Mouse (Mus musculus) intestine, postnatal 0 days (tissue): ENCODE results near the gene Rapgef4. TPM values are rescaled to one million over a fixed set of nuclear protein-coding genes. Genes with fewer than 3 reads are reported as not detected.

Experiments
- ATAC-seq: fragments of 200-750 bp; cut with Nextera tagmentation; 2 replicates; pipeline ENCODE4 v1.8.0; 2017; ENCODE audit warnings: mild to moderate bottlenecking, moderate TSS enrichment, moderate library complexity
- H3K27ac ChIP-seq: fragments of 300-500 bp; sonication (generic); 2 replicates; pipeline ENCODE4 v1.5.1; 2014; ENCODE audit warnings: mild to moderate bottlenecking, low read depth, low read length, moderate library complexity
- H3K27me3 ChIP-seq: fragments of 300-500 bp; sonication (generic); replicated peaks from 2 replicates; pipeline ENCODE4 v1.6.1; 2014; ENCODE audit warnings: low read length, mixed read lengths; ENCODE audit not compliant: control insufficient read depth, insufficient read depth
- H3K36me3 ChIP-seq: fragments of 300-500 bp; sonication (generic); 2 replicates; pipeline ENCODE4 v1.6.1; 2014; ENCODE audit warnings: mild to moderate bottlenecking, moderate library complexity; ENCODE audit not compliant: control insufficient read depth, insufficient read depth
- H3K4me1 ChIP-seq: fragments of 300-500 bp; sonication (generic); replicated peaks from 2 replicates; pipeline ENCODE4 v1.6.1; 2014; ENCODE audit warnings: antibody characterized with exemption, low read length, mixed read lengths; ENCODE audit not compliant: control insufficient read depth, insufficient read depth
- H3K4me2 ChIP-seq: fragments of 300-500 bp; sonication (generic); replicated peaks from 2 replicates; pipeline ENCODE4 v1.6.1; 2014; ENCODE audit warnings: low read depth, mild to moderate bottlenecking, moderate library complexity
- H3K4me3 ChIP-seq: fragments of 300-500 bp; sonication (generic); 2 replicates; pipeline ENCODE4 v1.5.1; 2014; ENCODE audit warnings: low read depth, low read length
- H3K9ac ChIP-seq: fragments of 300-500 bp; sonication (generic); 2 replicates; pipeline ENCODE4 v1.6.1; 2014; ENCODE audit warnings: mild to moderate bottlenecking, low read depth, low read length
- H3K9me3 ChIP-seq: fragments of 300-500 bp; sonication (generic); 2 replicates; pipeline ENCODE4 v1.6.1; 2016; ENCODE audit warnings: mixed run types; ENCODE audit not compliant: control insufficient read depth
- CTCF ChIP-seq: sonication (generic); IDR thresholded peaks from 2 replicates; pipeline ENCODE4 v1.5.1; 2016; ENCODE audit warnings: low read depth, mild to moderate bottlenecking, control low read depth, antibody characterized with exemption, moderate library complexity
- WGBS: fragments of 180-500 bp; shearing (Covaris S2); extraction: QIAGEN DNeasy Blood & Tissue Kit; methylation state at CpG from one replicate; pipeline ENCODE4 v1.1.7; 2014; 5-methylcytosine and 5-hydroxymethylcytosine counted together
- polyA plus RNA-seq: library from polyadenylated mRNA; unstranded; fragments of >200 nt; fragmentation: Nextera tagmentation; extraction: Ambion mirVana; gene quantifications from 2 replicates; pipeline ENCODE4 v1.2.1, GENCODE M21; 2015

Rapgef4 gene
- polyA plus RNA-seq, 1 experiment from 2014 or later: 2.7 TPM

GRCm38 (mm10) chr2:71992129-71992528 is 11.1 kb downstream of the Rapgef4 start:
- H3K36me3 ChIP-seq: no peaks in the 10 kb centered on the region
- no peak for ATAC-seq
- no peaks in the 10 kb centered on the region for H3K9me3 ChIP-seq
- 0 out of 2 replicates have a peak, but pooled peaks cover 2% of the 10 kb centered on the region for H3K4me1 ChIP-seq
- H3K9ac ChIP-seq: no peak overlapping the region
- 95% methylated on average over 3 of the region's 3 CpGs for WGBS
- no peaks in the 10 kb centered on the region for H3K27me3 ChIP-seq
- no peak overlapping the region for H3K27ac ChIP-seq
- no peak overlapping the region for H3K4me2 ChIP-seq
- no peak overlapping the region for H3K4me3 ChIP-seq
- no peak for TF ChIP-seq CTCF

GRCm38 (mm10) chr2:71993729-71994423 is 12.8 kb downstream of the Rapgef4 start:
- Histone ChIP-seq H3K4me3 (no peak overlapping the region), H3K4me1 (no peaks in the 10 kb centered on the region), H3K9me3 (no peaks in the 10 kb centered on the region), H3K27me3 (no peaks in the 10 kb centered on the region), H3K9ac (no peak overlapping the region), H3K4me2 (no peak overlapping the region), H3K27ac (no peak overlapping the region), H3K36me3 (no peaks in the 10 kb centered on the region)
- ATAC-seq: no peak
- no peak for TF ChIP-seq CTCF
- 93% methylated on average over 5 of the region's 5 CpGs for WGBS

- H3K36me3 ChIP-seq: no peaks in the 10 kb centered on the region
- no peaks in the 10 kb centered on the region for H3K9me3 ChIP-seq
- TF ChIP-seq CTCF: no peak
- no peak for ATAC-seq
- H3K4me2 ChIP-seq: no peak overlapping the region
- H3K27me3 ChIP-seq: no peaks in the 10 kb centered on the region
- no peak overlapping the region for H3K4me3 ChIP-seq
- no peak overlapping the region for H3K9ac ChIP-seq
- 91% methylated on average over 2 of the region's 2 CpGs for WGBS
- no peaks in the 10 kb centered on the region for H3K4me1 ChIP-seq
- no peak overlapping the region for H3K27ac ChIP-seq
Measured at GRCm38 (mm10) chr2:71998531-71998930, 17.5 kb downstream of the Rapgef4 start.

DNA sequence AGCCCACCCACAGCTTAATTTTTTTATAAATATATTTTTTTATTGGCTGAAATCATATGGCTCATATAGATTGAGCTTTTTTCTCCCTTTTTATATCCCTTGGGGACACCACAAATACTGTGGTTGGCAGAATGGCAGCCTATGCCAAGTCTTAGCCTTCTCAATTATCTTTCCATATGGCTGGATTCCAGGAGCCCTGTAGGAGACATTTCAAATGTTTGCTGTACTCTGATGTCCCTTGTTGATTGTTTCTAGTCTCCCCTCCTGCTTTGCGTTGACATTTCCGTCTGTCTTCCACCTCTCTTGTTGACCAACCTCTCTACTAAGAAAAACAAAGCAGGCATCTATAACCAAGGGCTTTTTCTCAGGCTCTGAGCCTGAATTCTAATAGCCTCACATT is 19.1 kb downstream of the Rapgef4 start:
- no peaks in the 10 kb centered on the region for H3K27me3 ChIP-seq
- H3K4me3 ChIP-seq: no peak overlapping the region
- H3K4me1 ChIP-seq: no peaks in the 10 kb centered on the region
- TF ChIP-seq CTCF: no peak
- no peaks in the 10 kb centered on the region for H3K36me3 ChIP-seq
- H3K9me3 ChIP-seq: no peaks in the 10 kb centered on the region
- no peak overlapping the region for H3K4me2 ChIP-seq
- WGBS: 66% methylated on average over 2 of the region's 2 CpGs
- ATAC-seq: no peak
- no peak overlapping the region for H3K9ac ChIP-seq
- H3K27ac ChIP-seq: no peak overlapping the region

DNA sequence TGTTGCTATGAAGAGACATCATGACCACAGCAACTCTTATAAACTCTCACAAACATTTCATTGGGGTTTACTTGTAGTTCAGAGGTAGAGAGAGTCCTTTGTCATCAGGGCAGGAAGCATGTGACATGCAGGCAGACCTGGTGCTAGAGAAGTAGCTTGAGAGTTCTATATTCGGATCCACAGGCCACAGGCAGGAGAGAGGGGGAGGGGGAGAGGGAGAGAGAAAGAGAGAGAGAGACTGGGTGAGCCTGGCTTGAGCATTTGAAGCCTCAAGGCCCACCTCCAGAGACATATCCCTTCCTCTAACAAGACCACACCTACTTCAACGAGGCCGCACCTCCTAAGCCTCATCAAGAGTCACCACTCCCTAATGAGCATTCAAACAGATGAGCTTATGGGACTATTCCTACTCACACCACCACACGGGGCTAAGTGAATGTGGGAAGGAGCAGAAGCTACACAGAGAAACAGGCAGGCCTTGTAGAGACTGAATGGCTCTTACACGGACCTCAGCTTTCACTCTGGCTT is 21.9 kb downstream of the Rapgef4 start:
- Histone ChIP-seq H3K36me3 (no peaks in the 10 kb centered on the region), H3K27me3 (no peaks in the 10 kb centered on the region), H3K4me3 (no peak overlapping the region), H3K4me1 (no peaks in the 10 kb centered on the region), H3K9me3 (no peaks in the 10 kb centered on the region), H3K4me2 (no peak overlapping the region), H3K27ac (no peak overlapping the region), H3K9ac (no peak overlapping the region)
- TF ChIP-seq CTCF: no peak
- no peak for ATAC-seq
- 58% methylated on average over 5 of the region's 5 CpGs for WGBS

DNA sequence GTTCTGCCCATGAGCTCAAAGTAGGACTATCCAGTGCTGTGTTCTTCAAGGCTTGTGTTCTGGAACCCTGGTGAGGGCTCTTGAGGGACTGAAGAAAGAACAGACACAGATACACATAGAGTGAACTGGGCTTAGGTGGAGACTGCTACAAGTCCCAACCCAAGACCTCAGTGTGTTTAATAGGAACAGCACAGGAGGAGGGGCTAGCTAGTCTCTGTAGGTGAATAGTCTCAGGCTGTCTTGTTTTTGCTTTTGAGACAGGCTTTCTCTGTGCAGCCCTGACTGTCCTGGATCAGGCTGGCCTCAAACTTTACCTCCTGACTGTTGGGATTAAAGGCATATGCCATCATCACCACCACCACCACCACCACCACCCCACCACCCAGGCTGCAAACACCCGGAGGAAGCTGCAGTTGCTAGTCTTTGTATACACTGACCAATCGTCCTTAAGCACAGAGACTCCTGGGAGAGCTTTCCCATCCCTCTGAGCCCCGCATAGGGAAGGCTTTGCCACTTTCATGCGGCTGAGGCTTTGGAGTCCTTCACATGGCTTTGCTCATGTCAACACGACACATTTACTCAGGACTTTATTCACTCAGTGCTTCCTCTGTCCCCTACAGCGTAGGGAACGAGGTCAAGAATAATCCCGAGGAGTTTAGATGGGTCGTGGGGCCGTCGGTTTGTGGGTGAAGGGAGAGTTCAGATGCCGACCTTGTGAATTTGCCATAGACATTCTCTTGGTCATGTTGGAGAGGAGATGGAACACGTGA is 22.9 kb downstream of the Rapgef4 start:
- Histone ChIP-seq H3K27ac (no peak overlapping the region), H3K9me3 (no peaks in the 10 kb centered on the region), H3K27me3 (no peaks in the 10 kb centered on the region), H3K4me2 (no peak overlapping the region), H3K9ac (no peak overlapping the region), H3K4me1 (no peaks in the 10 kb centered on the region), H3K4me3 (no peak overlapping the region), H3K36me3 (no peaks in the 10 kb centered on the region)
- 79% methylated on average over 13 of the region's 13 CpGs for WGBS
- ATAC-seq: no peak
- no peak for TF ChIP-seq CTCF
